Mouse (Mus musculus) bone marrow, adult 2 months (tissue): ENCODE results near the gene Slc7a7.

Experiments
- CTCF ChIP-seq: fragments of 200-500 bp; IDR thresholded peaks from 2 replicates; pipeline ENCODE4 v1.5.1; 2011; ENCODE audit warnings: low read length, control low read depth; ENCODE audit not compliant: control insufficient read depth, insufficient read depth
- POLR2A ChIP-seq: fragments of 200-500 bp; IDR thresholded peaks from 2 replicates; pipeline ENCODE4 v1.6.1; 2011; ENCODE audit warnings: low read depth, mild to moderate bottlenecking, control low read depth, low read length, borderline replicate concordance; ENCODE audit not compliant: control insufficient read depth

DNA sequence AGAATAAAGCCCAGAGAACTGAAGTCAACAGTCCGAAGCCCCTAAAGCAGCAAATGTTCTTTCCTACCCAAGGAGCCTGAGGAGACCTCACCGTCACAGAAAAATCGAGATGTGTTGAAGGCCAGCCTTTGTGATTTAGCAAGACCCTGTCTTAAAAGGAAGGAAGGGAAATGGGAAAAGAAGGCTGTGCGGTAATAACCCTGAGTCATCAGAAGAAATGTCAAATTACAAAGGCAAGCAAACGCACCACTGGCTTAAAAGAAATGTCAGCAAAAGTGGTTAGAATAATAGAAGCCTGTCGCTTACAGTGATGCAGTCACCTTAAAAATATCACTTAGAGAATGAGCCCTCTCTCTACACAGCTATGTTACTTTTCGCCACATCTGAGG lies 19.1 kb downstream of the Slc7a7 start:
- TF ChIP-seq CTCF (no peak), POLR2A (no peak)
